Mouse (Mus musculus): ENCODE results near the gene Cmc2. TPM values are rescaled to one million over a fixed set of nuclear protein-coding genes. Genes with fewer than 3 reads are reported as not detected.

Cmc2 gene
- polyA plus RNA-seq, 1 experiment = 55.1 TPM

DNA sequence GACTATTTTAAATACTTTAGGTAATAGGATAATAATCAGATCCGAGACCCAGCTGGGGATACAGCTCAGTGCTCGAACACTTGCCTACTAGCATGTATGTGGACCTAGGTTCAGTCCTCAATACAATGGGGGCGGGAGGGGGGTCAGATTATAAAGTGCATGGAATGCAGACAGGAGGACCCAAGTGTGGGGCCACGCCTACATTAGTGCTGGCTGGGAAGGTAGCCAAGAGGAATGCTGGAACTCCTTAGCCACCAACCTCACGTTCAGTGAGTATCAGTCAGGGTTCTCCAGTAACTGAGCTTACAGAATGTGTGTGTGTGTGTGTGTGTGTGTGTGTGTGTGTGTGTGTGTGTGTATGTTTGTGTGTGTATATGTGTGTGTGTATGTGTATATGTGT, 30.1 kb upstream of the Cmc2 start:
- Histone ChIP-seq H3K79me2 (ENCODE audit: control insufficient read depth, insufficient read depth) (peaks cover 8% of the 10 kb centered on the region), H3ac (ENCODE audit: control insufficient read depth, insufficient read length, low read depth) (no peak overlapping the region), H3K79me3 (ENCODE audit: low read depth) (no peaks in the 10 kb centered on the region), H3K36me3 (ENCODE audit: control insufficient read depth, insufficient read depth) (peaks cover 8% of the 10 kb centered on the region), H3K4me3 (ENCODE audit: insufficient read depth, poor library complexity, severe bottlenecking) (no peak overlapping the region), H3K27me3 (ENCODE audit: control insufficient read depth, insufficient read depth, insufficient read length) (no peaks in the 10 kb centered on the region)
- TF ChIP-seq CTCF (IDR thresholded peaks at IDR 0.05; ENCODE audit: control insufficient read depth, insufficient read depth, insufficient read length) = no peak
- TF ChIP-seq USF1 (IDR thresholded peaks at IDR 0.05; ENCODE audit: low read depth) = no peak
- TF ChIP-seq MYOD1 (IDR thresholded peaks at IDR 0.05; ENCODE audit: control insufficient read depth, insufficient read length, low read depth) = no peak
- TF ChIP-seq MAX (IDR thresholded peaks at IDR 0.05) = no peak

DNA sequence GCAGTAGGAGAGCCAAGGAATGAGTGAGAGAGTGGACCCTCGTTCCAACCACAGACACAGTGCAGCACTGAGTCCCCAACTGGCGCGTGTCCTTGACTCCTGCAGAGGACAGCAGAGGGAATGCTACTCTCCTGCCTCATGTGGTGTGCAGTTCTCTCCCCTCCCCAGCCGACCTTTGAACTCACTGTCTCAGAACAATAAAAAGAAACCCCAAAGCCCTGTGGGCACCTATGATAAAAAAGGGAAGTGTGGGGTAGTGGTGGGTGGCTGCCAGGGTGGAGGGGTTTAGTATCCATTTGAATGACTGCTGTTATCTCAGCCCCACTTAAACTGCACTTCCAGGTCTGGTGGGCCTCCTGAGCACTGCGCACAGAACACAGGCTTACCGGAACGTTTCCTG, 26.3 kb upstream of the Cmc2 start:
- H3K27me3 ChIP-seq (ENCODE audit: control insufficient read depth, insufficient read depth, insufficient read length) = no peaks in the 10 kb centered on the region
- no peaks in the 10 kb centered on the region for H3K36me3 ChIP-seq (ENCODE audit: control insufficient read depth, insufficient read depth)
- no peak overlapping the region for H3ac ChIP-seq (ENCODE audit: control insufficient read depth, insufficient read length, low read depth)
- peaks cover 19% of the 10 kb centered on the region for H3K79me2 ChIP-seq (ENCODE audit: control insufficient read depth, insufficient read depth)
- H3K4me3 ChIP-seq (ENCODE audit: insufficient read depth, poor library complexity, severe bottlenecking) = no peak overlapping the region
- TF ChIP-seq MYOD1 (IDR thresholded peaks at IDR 0.05; ENCODE audit: control insufficient read depth, insufficient read length, low read depth) (no peak), FOSL1 (IDR thresholded peaks at IDR 0.05; ENCODE audit: insufficient read depth, low read length, poor library complexity, severe bottlenecking) (no peak), MYOG (IDR thresholded peaks at IDR 0.05; ENCODE audit: control insufficient read depth, extremely low read depth, insufficient read length) (no peak), CTCF (IDR thresholded peaks at IDR 0.05; ENCODE audit: control insufficient read depth, insufficient read depth, insufficient read length) (no peak), MAX (IDR thresholded peaks at IDR 0.05) (no peak), CEBPB (IDR thresholded peaks at IDR 0.05; ENCODE audit: low read depth) (no peak), USF1 (IDR thresholded peaks at IDR 0.05; ENCODE audit: low read depth) (no peak)
- H3K79me3 ChIP-seq (ENCODE audit: low read depth) = no peaks in the 10 kb centered on the region

DNA sequence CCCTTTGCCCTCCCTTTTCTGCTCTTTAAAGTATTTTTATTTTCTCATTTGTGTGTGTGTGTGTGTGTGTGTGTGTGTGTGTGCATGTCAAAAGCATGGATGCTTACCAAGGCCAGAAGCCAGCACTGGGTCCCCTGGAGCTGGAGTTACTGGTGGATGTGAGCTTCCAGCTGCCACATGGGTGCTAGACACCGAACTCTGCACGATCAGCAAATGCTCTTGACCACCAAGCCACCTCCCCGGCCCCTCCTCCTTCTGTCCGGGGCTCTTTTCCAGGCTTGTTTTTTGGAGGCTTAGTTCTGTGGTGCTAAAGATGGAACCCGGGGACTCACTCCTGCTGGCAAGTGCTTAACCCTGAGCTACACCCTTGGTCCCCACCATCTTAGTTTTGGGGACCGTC, 25.6 kb upstream of the Cmc2 start:
- no peak for TF ChIP-seq MYOG (IDR thresholded peaks at IDR 0.05; ENCODE audit: control insufficient read depth, extremely low read depth, insufficient read length)
- TF ChIP-seq CEBPB (IDR thresholded peaks at IDR 0.05; ENCODE audit: low read depth) = no peak
- TF ChIP-seq CTCF (IDR thresholded peaks at IDR 0.05; ENCODE audit: control insufficient read depth, insufficient read depth, insufficient read length) = no peak
- TF ChIP-seq MAX (IDR thresholded peaks at IDR 0.05) = no peak
- TF ChIP-seq FOSL1 (IDR thresholded peaks at IDR 0.05; ENCODE audit: insufficient read depth, low read length, poor library complexity, severe bottlenecking) = no peak
- TF ChIP-seq MYOD1 (IDR thresholded peaks at IDR 0.05; ENCODE audit: control insufficient read depth, insufficient read length, low read depth) = no peak
- no peak for TF ChIP-seq USF1 (IDR thresholded peaks at IDR 0.05; ENCODE audit: low read depth)
- Histone ChIP-seq H3K79me3 (ENCODE audit: low read depth) (no peaks in the 10 kb centered on the region), H3K36me3 (ENCODE audit: control insufficient read depth, insufficient read depth) (no peaks in the 10 kb centered on the region), H3K27me3 (ENCODE audit: control insufficient read depth, insufficient read depth, insufficient read length) (no peaks in the 10 kb centered on the region), H3K79me2 (ENCODE audit: control insufficient read depth, insufficient read depth) (peaks cover 19% of the 10 kb centered on the region), H3K4me3 (ENCODE audit: insufficient read depth, poor library complexity, severe bottlenecking) (no peak overlapping the region), H3ac (ENCODE audit: control insufficient read depth, insufficient read length, low read depth) (no peak overlapping the region)

DNA sequence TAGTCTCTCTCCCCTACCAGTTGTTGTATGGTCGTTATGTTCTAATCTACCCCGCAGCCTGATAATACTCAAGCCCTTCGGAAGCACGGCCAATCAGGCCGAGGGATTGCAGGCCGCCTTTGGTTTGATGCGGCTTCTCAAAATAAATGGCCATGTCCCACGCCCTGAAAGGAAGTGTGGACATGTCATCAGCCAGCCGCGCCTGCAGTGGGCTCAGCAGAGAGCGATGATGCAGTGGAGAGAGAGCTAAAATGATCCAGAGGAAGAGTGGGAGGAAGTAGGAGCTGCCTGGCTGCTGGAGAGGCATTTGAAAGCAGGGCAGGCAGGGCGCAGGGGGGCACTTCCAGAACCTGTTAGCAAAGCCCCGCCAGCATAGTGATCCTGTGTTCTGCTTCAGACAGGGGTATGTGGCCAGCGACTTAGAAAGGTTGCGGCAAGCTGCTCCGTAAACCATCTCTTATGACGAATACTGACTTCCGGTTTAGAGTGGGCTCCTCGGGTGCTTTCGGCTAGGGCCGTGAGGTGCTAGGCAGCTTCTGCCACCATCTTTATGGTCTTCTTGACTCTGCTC, 25.1 kb upstream of the Cmc2 start:
- Histone ChIP-seq H3K36me3 (ENCODE audit: control insufficient read depth, insufficient read depth) (no peaks in the 10 kb centered on the region), H3K79me3 (ENCODE audit: low read depth) (no peaks in the 10 kb centered on the region)

DNA sequence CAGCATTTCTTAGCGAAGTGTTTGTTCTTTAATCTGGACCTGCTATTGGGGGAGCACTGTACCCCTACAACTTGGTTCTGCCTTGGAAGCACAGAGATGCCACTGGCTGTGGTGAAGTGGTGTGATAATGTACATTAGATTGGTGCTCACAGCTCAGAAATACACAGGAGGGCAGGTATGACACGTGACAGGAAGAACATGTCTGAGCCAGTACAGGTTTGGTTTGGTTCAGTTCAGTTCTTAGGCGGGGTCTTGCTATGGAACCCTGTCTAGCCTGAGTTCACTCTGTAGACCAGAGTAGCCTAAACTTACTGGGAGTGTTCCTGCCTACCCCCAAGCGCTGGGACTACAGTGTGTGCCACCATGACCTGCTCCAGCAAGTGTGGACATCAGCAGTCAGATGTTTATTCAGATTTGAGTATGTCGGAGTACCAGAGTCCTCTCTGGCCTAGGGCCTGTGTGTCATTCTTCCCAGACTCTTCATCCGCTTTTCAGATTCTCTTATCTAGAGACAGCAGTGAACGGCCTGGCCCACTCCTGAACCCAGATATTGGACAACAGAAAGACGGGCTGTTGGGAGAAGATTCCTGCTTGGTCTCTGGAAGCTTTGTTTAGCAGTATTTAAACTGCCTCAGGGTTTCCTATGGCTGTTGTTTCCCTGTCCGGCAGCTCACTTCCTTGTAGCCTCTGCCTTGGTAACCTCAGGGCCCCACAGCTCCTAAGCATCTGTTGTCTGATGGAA, 24.1 kb upstream of the Cmc2 start:
- Histone ChIP-seq H3K79me2 (ENCODE audit: control insufficient read depth, insufficient read depth) (peaks cover 19% of the 10 kb centered on the region), H3K79me3 (ENCODE audit: low read depth) (no peaks in the 10 kb centered on the region), H3K27me3 (ENCODE audit: control insufficient read depth, insufficient read depth, insufficient read length) (no peaks in the 10 kb centered on the region), H3K36me3 (ENCODE audit: control insufficient read depth, insufficient read depth) (no peaks in the 10 kb centered on the region), H3K4me3 (ENCODE audit: insufficient read depth, poor library complexity, severe bottlenecking) (no peak overlapping the region), H3ac (ENCODE audit: control insufficient read depth, insufficient read length, low read depth) (no peak overlapping the region)
- TF ChIP-seq USF1 (IDR thresholded peaks at IDR 0.05; ENCODE audit: low read depth) = no peak
- no peak for TF ChIP-seq FOSL1 (IDR thresholded peaks at IDR 0.05; ENCODE audit: insufficient read depth, low read length, poor library complexity, severe bottlenecking)
- no peak for TF ChIP-seq MAX (IDR thresholded peaks at IDR 0.05)

More for the DNA sequence above, 25.1 kb upstream of the Cmc2 start:
- TF ChIP-seq CTCF (IDR thresholded peaks at IDR 0.05; ENCODE audit: control insufficient read depth, insufficient read depth, insufficient read length) (no peak), MYOD1 (IDR thresholded peaks at IDR 0.05; ENCODE audit: control insufficient read depth, insufficient read length, low read depth) (no peak), USF1 (IDR thresholded peaks at IDR 0.05; ENCODE audit: low read depth) (no peak), MYOG (IDR thresholded peaks at IDR 0.05; ENCODE audit: control insufficient read depth, extremely low read depth, insufficient read length) (no peak), CEBPB (IDR thresholded peaks at IDR 0.05; ENCODE audit: low read depth) (no peak), MAX (IDR thresholded peaks at IDR 0.05) (no peak), FOSL1 (IDR thresholded peaks at IDR 0.05; ENCODE audit: insufficient read depth, low read length, poor library complexity, severe bottlenecking) (no peak)
- peaks cover 19% of the 10 kb centered on the region for H3K79me2 ChIP-seq (ENCODE audit: control insufficient read depth, insufficient read depth)
- H3ac ChIP-seq (ENCODE audit: control insufficient read depth, insufficient read length, low read depth) = no peak overlapping the region
- no peaks in the 10 kb centered on the region for H3K27me3 ChIP-seq (ENCODE audit: control insufficient read depth, insufficient read depth, insufficient read length)
- no peak overlapping the region for H3K4me3 ChIP-seq (ENCODE audit: insufficient read depth, poor library complexity, severe bottlenecking)

DNA sequence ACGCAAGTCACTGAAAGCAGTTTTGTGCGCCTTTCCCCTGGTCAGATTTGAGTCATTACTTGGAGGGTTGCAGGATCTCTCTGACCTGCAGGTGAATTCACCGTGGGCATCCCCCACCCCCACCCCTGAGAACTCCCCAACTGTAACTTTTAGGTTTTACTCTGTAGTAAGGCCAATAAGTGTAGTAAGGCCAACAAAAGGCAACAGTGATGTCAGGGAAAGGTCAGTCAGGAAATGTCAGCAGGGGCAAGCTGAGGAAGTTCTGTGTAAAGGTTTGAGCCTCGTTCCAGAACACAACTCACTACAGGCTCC, 23.1 kb upstream of the Cmc2 start:
- no peaks in the 10 kb centered on the region for H3K27me3 ChIP-seq (ENCODE audit: control insufficient read depth, insufficient read depth, insufficient read length)

More for the DNA sequence above, 23.1 kb upstream of the Cmc2 start:
- Histone ChIP-seq H3ac (ENCODE audit: control insufficient read depth, insufficient read length, low read depth) (no peak overlapping the region), H3K79me2 (ENCODE audit: control insufficient read depth, insufficient read depth) (peaks cover 19% of the 10 kb centered on the region), H3K4me3 (ENCODE audit: insufficient read depth, poor library complexity, severe bottlenecking) (peak overlapping the region; percentile 79), H3K36me3 (ENCODE audit: control insufficient read depth, insufficient read depth) (no peaks in the 10 kb centered on the region), H3K79me3 (ENCODE audit: low read depth) (no peaks in the 10 kb centered on the region)
- TF ChIP-seq FOSL1 (IDR thresholded peaks at IDR 0.05; ENCODE audit: insufficient read depth, low read length, poor library complexity, severe bottlenecking) (no peak), MAX (IDR thresholded peaks at IDR 0.05) (no peak), MYOG (IDR thresholded peaks at IDR 0.05; ENCODE audit: control insufficient read depth, extremely low read depth, insufficient read length) (no peak), CEBPB (IDR thresholded peaks at IDR 0.05; ENCODE audit: low read depth) (no peak), USF1 (IDR thresholded peaks at IDR 0.05; ENCODE audit: low read depth) (no peak), CTCF (IDR thresholded peaks at IDR 0.05; ENCODE audit: control insufficient read depth, insufficient read depth, insufficient read length) (no peak), MYOD1 (IDR thresholded peaks at IDR 0.05; ENCODE audit: control insufficient read depth, insufficient read length, low read depth) (no peak)
